Mouse (Mus musculus) bone marrow macrophage, adult 2 months (primary cell): ENCODE data around the gene Nell1.

ENCODE experiments used
- CTCF ChIP-seq: IDR thresholded peaks from 2 replicates; pipeline ENCODE4 v1.5.1; 2012; ENCODE audit warnings: low read depth, mild to moderate bottlenecking, low read length, moderate library complexity
- POLR2A ChIP-seq: IDR thresholded peaks from 2 replicates; pipeline ENCODE4 v1.6.1; 2012; ENCODE audit warnings: mild to moderate bottlenecking, low read depth, low read length, borderline replicate concordance

DNA sequence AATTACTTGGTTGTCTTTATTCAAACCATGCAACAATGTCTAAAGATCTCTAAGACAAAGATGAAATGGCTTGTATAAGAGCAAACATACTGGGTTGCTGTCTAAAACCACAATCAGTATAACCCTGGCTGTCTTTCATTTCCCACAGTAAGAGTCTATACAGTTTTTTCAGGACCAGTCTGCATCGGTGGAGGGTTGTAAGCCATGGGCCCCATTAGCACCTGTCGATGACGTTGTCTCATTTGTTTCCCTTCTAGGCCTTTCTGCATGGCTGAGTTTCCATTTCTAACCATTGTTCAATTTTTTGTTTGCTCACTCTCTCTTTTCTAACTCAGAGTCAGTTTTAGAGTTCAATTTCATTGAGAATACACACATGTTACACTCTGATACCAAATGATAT lies 540.2 kb downstream of the Nell1 start:
- TF ChIP-seq CTCF (no peak), POLR2A (no peak)
